Mouse (Mus musculus) heart, adult 11 months (tissue): Measurements from ENCODE around the gene 9430038I01Rik.
"Not testable (repeated sequence)": the region's sequence is repeated elsewhere in the genome, so short reads cannot be mapped to it uniquely, and the experiment has no call there.

Source experiments
- DNase-seq: peaks from one replicate; pipeline ENCODE4 v3.0.0; 2022

The 9430038I01Rik gene

GRCm38 (mm10) chr7:137410337-137411197 lies at the start of gene 9430038I01Rik:
9430038I01Rik (minus strand) TSS chr7:137410762.
- peak; percentile 100 for DNase-seq

DNA sequence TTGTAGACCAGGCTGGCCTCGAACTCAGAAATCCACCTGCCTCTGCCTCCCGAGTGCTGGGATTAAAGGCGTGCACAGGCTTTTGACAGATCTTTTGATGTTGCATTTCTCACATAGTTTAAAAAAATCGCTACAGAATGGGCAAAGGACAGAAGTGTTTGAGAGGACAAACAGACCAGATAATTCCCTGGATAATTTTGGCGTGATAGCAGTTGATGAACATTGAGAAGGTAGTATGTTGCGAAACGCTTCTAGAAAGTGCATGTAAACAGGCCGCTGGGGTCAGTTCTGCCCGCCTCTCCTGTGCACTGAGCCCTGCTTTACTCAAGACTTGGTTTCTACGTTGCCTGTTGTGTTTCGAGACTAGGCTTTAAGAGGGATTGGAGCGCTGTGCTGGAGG lies 34.8 kb upstream of the 9430038I01Rik start:
- no peak for DNase-seq

DNA sequence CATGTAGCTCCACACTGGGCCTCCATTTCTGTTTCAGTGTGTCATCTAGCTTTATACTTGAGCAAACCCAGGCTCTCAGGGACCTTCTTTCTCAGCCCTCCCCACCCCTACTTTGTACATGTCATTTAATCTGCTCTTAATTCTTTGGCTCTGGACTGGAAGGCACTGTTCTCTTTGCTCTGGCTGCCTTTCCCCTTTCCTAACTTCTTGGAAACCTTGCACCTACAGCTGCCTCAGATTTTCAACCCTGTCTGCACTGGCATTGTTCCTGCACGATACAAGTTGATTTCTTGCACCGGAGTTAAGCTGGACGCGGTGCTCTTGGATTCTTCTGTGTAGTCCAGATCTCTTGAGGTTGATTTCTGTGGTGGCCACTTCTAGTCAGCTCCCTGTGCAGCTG lies 32.4 kb upstream of the 9430038I01Rik start:
- peak; percentile 97 for DNase-seq

- not testable (repeated sequence) for DNase-seq
These were observed 28.4 kb upstream of the 9430038I01Rik start for GRCm38 (mm10) chr7:137438962-137439361.

GRCm38 (mm10) chr7:137438179-137438550 lies 27.6 kb upstream of the 9430038I01Rik start:
- DNase-seq: peak; percentile 94

DNA sequence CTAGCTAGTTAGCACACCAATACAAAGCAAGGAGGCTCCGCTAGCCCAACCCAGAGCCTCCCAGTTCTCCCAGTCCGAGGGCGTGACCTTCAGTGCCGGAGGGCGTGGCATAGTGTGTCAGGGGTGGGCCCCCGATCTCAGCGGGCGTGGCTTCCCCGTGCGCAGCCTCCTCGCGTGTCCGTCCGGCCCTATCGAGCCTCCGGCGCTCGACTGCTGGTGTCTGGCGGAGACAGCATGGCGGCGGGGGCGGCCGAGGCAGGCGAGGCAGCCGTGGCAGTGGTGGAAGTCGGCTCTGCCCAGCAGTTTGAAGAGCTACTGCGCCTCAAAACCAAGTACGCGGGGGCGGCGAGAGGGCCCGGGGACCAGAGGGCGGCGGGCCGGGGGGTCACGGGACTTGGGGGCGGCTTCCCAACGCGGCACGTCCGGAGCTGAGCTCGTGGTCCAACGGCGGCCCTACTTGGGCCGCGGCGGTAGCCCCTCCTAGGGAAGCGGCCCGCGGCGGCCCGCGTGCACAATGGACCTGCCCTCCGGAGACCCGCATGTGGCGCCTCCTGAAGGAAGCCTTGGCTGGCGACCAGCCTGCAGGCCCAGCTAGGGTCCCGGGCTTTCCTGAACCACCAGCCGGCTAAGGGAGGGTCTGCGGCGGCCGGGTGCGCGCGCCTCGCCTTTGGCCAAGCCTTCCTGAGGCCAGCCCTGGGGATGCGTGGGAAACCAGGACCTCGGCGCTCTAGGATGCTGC lies 27.0 kb upstream of the 9430038I01Rik start, which contains the start of gene Glrx3:
Glrx3 (plus strand) TSS at position 175 of the 739 bp plus-strand sequence.
- DNase-seq: peak; percentile 100

DNA sequence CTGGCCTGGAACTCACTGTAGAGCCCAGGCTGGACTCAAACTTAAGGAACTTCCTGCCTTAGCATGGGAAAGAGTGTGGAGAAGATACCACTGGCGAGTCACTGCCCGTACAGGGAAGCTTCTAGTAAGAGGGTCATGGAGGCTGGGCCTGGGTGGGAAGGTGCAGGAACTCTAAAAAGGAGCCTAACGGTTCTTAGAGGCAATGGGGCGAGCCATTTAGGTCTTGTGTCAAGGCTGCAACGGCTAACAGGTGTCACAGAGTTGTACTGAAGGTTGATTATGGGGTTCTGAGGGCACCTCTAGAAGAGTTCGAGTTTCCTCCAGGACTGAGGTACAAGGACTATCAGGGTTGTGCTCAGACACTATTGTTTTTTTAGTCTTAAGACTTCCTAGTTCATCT lies 26.3 kb upstream of the 9430038I01Rik start:
- peak; percentile 90 for DNase-seq

- DNase-seq: no peak
These were observed 21.4 kb upstream of the 9430038I01Rik start for GRCm38 (mm10) chr7:137431769-137432603.

- no peak for DNase-seq
These were observed 16.1 kb upstream of the 9430038I01Rik start for GRCm38 (mm10) chr7:137426693-137427092.

- no peak for DNase-seq
These were observed 10.7 kb upstream of the 9430038I01Rik start for GRCm38 (mm10) chr7:137421236-137421635.

DNA sequence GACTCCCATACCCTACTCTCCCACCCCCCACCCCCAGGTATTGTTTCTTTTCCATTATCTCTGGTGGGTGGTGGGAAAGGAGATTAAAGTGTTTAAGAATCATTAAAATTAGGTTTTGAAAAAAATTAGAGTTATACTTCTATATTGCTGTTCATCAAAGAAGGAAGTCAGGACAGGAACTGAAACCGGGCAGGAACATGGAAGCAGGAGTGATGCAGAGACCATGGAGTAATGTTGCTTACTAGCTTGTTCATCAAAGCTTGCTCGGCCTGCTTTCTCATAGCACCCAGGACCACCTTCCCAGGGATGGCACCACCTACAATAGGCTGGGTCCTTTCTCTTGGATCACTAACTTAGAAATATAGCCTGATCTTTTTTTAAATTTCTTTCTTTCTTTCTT lies 10.0 kb upstream of the 9430038I01Rik start:
- DNase-seq: no peak

- no peak for DNase-seq
These were observed 4.1 kb upstream of the 9430038I01Rik start for GRCm38 (mm10) chr7:137414710-137415109.

- peak; percentile 17 for DNase-seq
These were observed 3.0 kb downstream of the 9430038I01Rik start for GRCm38 (mm10) chr7:137407428-137408058.

DNA sequence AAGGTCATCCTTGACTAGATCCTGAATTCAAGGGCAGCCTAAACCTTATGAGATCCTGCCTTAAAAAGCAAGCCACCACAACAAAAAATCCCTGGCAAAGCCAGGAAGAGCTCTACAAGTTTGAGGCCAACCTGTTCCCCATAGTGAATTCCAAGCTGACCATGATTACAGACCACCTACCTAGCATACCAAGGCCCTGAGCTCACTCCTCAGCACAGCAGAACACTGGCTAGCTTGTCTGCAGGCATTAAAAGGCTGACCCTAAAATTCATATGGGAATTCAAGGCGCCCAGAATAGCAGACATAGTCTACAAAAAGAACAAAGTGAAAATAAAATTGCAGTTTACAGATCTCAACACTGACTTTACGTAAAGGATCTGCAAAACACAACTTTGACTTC lies 6.4 kb downstream of the 9430038I01Rik start:
- DNase-seq: peak; percentile 83

GRCm38 (mm10) chr7:137398973-137399372 lies 11.6 kb downstream of the 9430038I01Rik start:
- DNase-seq: peak; percentile 40

GRCm38 (mm10) chr7:137397361-137397910 lies 13.1 kb downstream of the 9430038I01Rik start:
- DNase-seq: peak; percentile 52

DNA sequence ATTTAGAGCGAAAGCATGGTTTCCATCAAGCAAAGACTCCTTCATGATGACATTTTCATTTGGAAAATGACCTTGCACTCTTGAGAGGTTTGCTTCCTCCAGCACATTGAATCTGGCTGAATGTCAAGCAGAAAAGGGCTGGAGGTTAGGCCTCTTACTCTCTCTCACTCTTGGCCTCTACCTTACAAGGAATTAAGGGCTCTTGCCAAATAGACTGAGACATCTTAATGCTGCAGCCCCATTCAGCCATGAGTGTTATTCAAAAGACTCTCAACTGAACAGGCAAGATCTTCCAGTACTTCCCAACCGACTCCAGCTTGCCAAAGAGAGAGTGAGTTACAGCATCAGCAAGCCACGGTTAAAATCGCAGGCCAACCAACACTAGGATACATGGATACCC lies 15.1 kb downstream of the 9430038I01Rik start:
- peak; percentile 51 for DNase-seq

GRCm38 (mm10) chr7:137387863-137388262 lies 22.7 kb downstream of the 9430038I01Rik start:
- DNase-seq: peak; percentile 5

GRCm38 (mm10) chr7:137374996-137375395 lies 35.6 kb downstream of the 9430038I01Rik start:
- peak; percentile 61 for DNase-seq

DNA sequence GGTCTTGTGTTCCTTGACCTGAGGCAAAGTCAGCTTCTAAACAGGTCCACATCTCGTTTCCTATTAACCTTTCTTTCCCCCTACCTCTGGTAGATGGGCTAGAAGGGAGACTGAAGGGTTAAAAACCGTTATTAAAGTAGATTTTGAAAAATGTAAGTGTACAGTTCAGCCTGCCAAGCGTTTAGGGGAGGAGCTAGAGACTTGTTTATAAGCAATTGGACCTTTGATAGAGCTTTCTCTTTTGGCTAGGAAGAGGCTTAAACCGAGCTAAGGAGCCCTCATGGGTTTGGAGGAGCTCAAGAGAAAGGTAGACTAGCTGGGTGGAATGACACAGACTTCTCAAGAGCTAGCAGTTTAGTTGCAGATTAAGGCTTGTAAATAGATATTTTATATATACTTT lies 38.8 kb downstream of the 9430038I01Rik start:
- no peak for DNase-seq

GRCm38 (mm10) chr7:137370175-137370574 lies 40.4 kb downstream of the 9430038I01Rik start:
- DNase-seq: no peak

DNA sequence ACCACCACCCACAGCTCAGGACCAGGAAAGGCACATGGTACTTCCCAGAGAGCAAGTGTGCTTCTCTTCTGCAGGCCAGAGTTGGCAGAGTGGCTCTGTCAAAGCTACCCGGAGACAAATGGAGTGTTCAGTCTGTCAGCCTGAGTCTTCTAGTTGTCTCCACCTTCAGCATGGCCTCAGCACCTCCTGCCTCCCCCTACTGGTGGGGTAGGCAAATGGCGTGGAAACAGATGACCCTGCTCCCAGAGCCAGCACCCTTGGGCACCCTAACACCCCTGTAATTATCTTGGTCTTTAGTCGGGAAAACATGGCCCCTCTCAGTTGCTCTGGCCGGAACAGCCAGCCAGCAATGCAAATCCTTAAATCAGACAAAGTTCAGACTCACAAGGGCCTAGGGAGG lies 43.8 kb downstream of the 9430038I01Rik start:
- DNase-seq: peak; percentile 78
